Mouse (Mus musculus) forebrain, embryonic 12.5 days (tissue): Measurements from ENCODE around the gene Ecel1. TPM values are rescaled to one million over a fixed set of nuclear protein-coding genes. Genes with fewer than 3 reads are reported as not detected.
A peak's percentile ranks its signal among the peaks of the same experiment; 100 is the strongest.

Source experiments
- ATAC-seq: fragments of 200-750 bp; cut with Nextera tagmentation; 2 replicates; pipeline ENCODE4 v1.8.0; 2017; ENCODE audit warnings: moderate TSS enrichment; ENCODE audit not compliant: low FRiP score
- H3K27ac ChIP-seq: fragments of 300-500 bp; sonication (generic); 2 replicates; pipeline ENCODE4 v1.5.1; 2016; ENCODE audit warnings: mild to moderate bottlenecking
- H3K27me3 ChIP-seq: fragments of 300-500 bp; sonication (generic); 2 replicates; pipeline ENCODE4 v1.6.1; 2016; ENCODE audit warnings: mild to moderate bottlenecking
- H3K36me3 ChIP-seq: fragments of 300-500 bp; sonication (generic); replicated peaks from 2 replicates; pipeline ENCODE4 v1.6.1; 2016; ENCODE audit warnings: mild to moderate bottlenecking
- H3K4me1 ChIP-seq: fragments of 300-500 bp; sonication (generic); 2 replicates; pipeline ENCODE4 v1.6.1; 2016
- H3K4me2 ChIP-seq: fragments of 300-500 bp; sonication (generic); 2 replicates; pipeline ENCODE4 v1.6.1; 2016; ENCODE audit warnings: mild to moderate bottlenecking, moderate library complexity
- H3K4me3 ChIP-seq: fragments of 300-500 bp; sonication (generic); replicated peaks from 2 replicates; pipeline ENCODE4 v1.5.1; 2016; ENCODE audit warnings: mild to moderate bottlenecking
- H3K9ac ChIP-seq: fragments of 300-500 bp; sonication (generic); 2 replicates; pipeline ENCODE4 v1.6.1; 2016; ENCODE audit warnings: mild to moderate bottlenecking
- H3K9me3 ChIP-seq: fragments of 300-500 bp; sonication (generic); 2 replicates; pipeline ENCODE4 v1.6.1; 2016
- WGBS: fragments of 180-500 bp; shearing (Covaris S2); methylation state at CpG from one replicate; pipeline ENCODE4 v1.1.7; 2016; 5-methylcytosine and 5-hydroxymethylcytosine counted together
- polyA plus RNA-seq: library from polyadenylated mRNA; unstranded; fragments of >200 nt; fragmentation: Nextera tagmentation; extraction: Ambion mirVana; gene quantifications from 2 replicates; pipeline ENCODE4 v1.2.1, GENCODE M21; 2016

The Ecel1 gene
- polyA plus RNA-seq, 1 experiment from 2014 or later = 18.3 TPM

DNA sequence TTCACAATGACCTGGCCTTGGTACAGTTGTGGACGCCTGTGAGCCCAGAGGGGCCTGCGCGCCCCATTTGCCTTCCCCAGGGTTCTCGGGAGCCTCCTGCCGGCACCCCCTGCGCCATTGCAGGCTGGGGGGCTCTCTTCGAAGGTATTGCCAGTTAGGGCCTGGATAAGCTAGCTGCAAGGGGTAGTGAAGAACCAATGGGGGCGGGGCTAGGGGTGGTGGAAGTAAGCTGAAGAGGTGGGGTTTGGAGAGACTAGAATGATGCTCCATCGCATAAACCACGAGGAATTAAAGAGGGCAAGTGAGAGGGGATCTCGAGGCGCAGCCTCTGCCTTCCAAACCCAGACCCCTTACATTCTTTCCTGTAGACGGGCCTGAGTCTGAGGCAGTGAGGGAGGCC lies 29.2 kb upstream of the Ecel1 start:
- Histone ChIP-seq H3K27ac (no peak overlapping the region), H3K4me2 (no peak overlapping the region), H3K36me3 (no peaks in the 10 kb centered on the region), H3K4me3 (no peak overlapping the region), H3K27me3 (peaks cover 81% of the 10 kb centered on the region), H3K9ac (no peak overlapping the region), H3K4me1 (peaks cover 21% of the 10 kb centered on the region), H3K9me3 (no peaks in the 10 kb centered on the region)
- 14% methylated on average over 13 of the region's 13 CpGs for WGBS
- no peak; the same call in 1 of the 2 replicates for ATAC-seq

DNA sequence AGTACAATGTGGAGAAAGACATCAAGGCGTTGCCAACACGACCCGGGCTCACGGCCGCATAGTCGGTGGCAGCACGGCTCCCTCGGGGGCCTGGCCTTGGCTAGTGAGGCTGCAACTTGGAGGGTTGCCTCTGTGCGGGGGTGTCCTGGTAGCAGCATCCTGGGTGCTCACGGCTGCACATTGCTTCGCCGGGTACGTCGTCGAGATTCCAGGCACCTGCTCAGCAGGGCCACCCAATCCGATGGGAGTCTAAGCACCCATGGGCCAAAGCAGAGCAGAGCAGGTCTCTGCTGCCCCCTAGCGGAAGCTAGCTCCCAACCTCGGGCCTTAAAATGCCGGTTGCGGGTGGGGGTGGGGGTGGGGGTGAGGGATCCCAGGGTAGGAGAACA lies 28.4 kb upstream of the Ecel1 start:
- no peaks in the 10 kb centered on the region for H3K9me3 ChIP-seq
- ATAC-seq = peak; percentile 18; the same call in 1 of the 2 replicates
- H3K4me1 ChIP-seq = peaks cover 21% of the 10 kb centered on the region
- no peaks in the 10 kb centered on the region for H3K36me3 ChIP-seq
- peaks cover 86% of the 10 kb centered on the region for H3K27me3 ChIP-seq
- H3K9ac ChIP-seq = no peak overlapping the region
- H3K27ac ChIP-seq = no peak overlapping the region
- WGBS = 12% methylated on average over 20 of the region's 20 CpGs
- peak overlapping the region; percentile 38 for H3K4me2 ChIP-seq
- H3K4me3 ChIP-seq = 0 out of 2 replicates have a peak overlapping the region, but pooled peaks have one; percentile 4

DNA sequence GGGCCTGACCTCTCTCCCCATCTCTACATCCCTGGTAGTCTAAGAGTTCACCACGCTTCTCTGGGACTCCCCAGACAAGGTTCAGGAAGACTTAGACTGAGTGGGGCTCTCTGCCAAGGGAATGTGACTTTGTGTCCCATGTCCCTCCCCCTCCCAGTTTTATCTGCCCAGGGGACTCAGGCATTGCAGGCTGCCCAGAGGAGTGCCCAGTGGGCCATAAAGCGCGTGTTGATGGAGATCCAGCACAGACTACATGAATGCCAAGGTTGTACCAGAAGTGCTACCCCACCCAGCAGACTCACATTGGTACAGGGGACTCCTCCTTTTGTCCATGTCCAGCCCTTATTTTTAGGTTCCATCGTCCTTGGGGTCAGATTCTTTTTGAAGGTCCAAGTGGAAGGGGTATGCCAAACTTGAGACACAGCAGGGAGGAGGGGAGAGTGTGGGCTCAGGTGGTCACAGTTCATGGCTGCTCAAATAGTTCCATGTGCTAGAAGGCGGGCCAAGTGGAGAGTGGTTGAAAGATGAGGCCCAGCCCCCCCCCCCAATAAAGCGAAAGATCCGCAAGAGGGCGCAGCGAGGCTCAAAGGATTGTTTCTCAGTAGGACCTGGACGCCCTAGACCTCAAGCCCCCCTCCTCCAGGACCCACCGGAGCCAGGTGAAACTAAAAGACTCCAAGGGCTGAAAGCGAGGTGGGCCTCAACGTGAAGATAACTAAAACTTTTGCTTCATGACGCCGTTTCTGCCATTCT lies 27.9 kb upstream of the Ecel1 start:
- no peaks in the 10 kb centered on the region for H3K9me3 ChIP-seq
- WGBS = 35% methylated on average over 15 of the region's 15 CpGs
- peak overlapping the region; percentile 38 for H3K4me2 ChIP-seq
- 0 out of 2 replicates have a peak overlapping the region, but pooled peaks have one; percentile 4 for H3K4me3 ChIP-seq
- H3K36me3 ChIP-seq = no peaks in the 10 kb centered on the region
- H3K9ac ChIP-seq = no peak overlapping the region
- no peak for ATAC-seq
- H3K4me1 ChIP-seq = peaks cover 21% of the 10 kb centered on the region
- no peak overlapping the region for H3K27ac ChIP-seq
- peaks cover 86% of the 10 kb centered on the region for H3K27me3 ChIP-seq

DNA sequence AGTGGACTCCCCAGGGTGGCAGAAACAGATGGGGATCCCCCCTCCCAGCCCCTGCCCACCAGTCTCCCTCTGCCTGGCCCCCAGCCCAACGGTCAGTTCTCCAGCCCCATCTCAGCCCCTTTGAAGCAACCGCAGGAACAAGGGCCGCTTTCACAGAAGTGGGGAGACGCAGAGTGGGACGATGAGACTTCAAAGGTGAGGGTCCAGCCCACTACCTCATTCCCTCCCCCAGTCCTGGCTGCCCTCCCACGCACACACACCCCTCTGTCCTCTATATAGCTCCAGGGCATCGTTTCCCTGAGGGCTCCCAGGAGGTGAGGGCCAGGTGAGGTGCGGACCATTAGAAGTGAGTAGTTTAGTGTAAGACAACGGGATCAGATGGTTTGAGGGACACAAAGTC lies 26.7 kb upstream of the Ecel1 start, which contains the start of gene Prss56:
TSS of gene Prss56 (plus strand) at position 301 of the 400 bp plus-strand sequence.
- H3K9ac ChIP-seq = no peak within 1 kb of the TSS
- peaks cover 74% of the 10 kb centered on the region for H3K27me3 ChIP-seq
- no peaks in the 10 kb centered on the region for H3K9me3 ChIP-seq
- peaks cover 21% of the 10 kb centered on the region for H3K4me1 ChIP-seq
- no peak for ATAC-seq
- H3K36me3 ChIP-seq = no peaks in the 10 kb centered on the region
- H3K4me3 ChIP-seq = no peak within 1 kb of the TSS
- H3K4me2 ChIP-seq = no peak within 1 kb of the TSS
- WGBS = 60% methylated on average over 8 of the region's 9 CpGs
- H3K27ac ChIP-seq = no peak within 1 kb of the TSS

DNA sequence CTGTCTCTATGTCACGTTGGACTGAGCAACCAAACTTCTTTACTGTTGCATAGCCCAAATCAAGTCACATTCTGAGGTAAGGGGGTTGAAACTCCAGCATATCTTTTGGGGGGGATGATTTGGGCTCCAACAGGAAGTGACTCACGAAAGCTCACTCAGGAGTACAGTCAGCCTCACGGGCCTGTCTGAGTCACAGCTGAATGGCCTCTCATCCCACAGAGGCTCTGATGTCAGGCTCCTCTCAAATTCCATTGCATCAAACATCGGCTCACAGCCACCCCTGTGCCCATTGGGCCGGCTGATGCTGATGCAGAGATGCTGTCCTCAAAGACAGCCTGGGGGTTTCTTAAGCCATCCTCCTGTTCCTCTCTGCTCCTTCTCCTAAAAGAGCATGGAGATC lies 24.6 kb upstream of the Ecel1 start:
- no peak overlapping the region for H3K27ac ChIP-seq
- peaks cover 20% of the 10 kb centered on the region for H3K4me1 ChIP-seq
- no peak for ATAC-seq
- H3K9me3 ChIP-seq = no peaks in the 10 kb centered on the region
- no peak overlapping the region for H3K4me3 ChIP-seq
- no peak overlapping the region for H3K9ac ChIP-seq
- H3K36me3 ChIP-seq = no peaks in the 10 kb centered on the region
- H3K4me2 ChIP-seq = no peak overlapping the region
- 61% methylated on average over 5 of the region's 5 CpGs for WGBS
- H3K27me3 ChIP-seq = peaks cover 56% of the 10 kb centered on the region

DNA sequence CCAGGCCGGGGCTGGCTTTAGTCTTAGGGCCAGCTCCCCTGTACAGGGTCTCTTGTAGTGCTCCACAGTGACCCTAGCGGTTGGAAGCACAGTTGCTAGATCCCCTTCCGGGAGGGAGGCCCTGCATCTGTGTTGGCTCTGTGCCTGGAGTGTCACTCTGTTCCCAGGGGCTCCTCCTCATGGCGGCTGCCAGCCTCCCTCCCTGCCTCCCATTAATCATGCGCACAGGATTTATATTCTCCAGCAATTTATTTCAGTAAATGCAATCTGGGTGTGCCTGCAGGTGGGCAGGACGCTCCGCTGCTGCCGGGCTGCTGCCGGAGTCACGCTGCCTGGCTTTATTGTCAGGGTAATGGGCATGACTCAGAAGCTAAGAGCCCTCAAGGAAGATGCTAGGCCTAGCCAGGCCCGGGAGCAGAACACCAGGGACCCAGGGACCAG lies 19.6 kb upstream of the Ecel1 start:
- Histone ChIP-seq H3K27ac (peak overlapping the region; percentile 56; the same call in 1 of the 2 replicates), H3K36me3 (no peaks in the 10 kb centered on the region), H3K27me3 (peaks cover 38% of the 10 kb centered on the region), H3K4me3 (no peak overlapping the region), H3K9ac (no peak overlapping the region), H3K4me2 (peak overlapping the region; percentile 26; the same call in 1 of the 2 replicates), H3K9me3 (no peaks in the 10 kb centered on the region), H3K4me1 (peaks cover 26% of the 10 kb centered on the region)
- ATAC-seq = peak; percentile 84
- WGBS = 8% methylated on average over 11 of the region's 11 CpGs

DNA sequence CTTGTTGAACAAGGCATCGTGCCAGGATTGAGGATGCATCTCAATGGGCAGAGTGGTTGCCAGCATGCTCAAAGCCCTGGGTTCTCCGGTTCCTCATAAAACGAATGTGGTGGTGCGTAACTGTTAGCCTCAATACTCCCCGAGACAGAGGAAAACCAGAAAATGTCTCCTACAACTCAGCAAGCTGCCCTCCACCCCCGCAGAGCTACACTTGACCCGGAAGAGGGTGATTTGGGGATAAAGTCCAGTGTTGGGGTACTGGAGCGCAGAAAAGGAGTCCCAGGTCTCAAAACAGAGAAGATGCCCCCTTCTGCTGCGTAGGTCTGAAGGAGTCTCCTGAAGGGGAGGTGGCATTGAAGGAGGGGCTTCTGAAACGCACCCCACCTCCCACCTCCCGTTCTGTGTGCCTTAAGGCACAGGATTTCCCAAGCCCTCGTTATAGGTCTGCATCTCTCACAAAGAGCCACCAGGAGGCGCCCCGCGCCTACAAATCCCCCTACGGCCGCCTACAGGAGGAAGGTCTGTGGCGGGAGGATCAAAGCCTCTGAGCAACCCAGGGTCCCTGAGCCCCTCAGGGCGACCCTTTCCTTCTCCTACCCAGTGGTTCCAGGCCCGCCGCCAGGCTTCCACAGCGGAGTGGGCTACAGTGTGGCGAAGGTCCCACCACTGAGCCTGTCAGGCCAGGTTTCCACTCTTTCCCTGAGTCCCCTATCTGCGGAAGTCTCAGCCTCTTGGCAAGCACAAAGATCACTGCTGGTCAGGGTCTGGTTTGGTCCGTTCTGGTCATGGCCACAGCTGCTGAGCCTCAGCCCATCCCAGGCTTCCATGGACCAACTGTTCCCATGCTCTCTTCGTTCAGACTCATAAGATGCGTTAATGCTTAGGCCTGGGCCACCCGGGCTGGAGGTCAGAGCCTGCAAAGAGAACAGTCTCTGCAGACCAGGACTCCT lies 18.0 kb upstream of the Ecel1 start:
- peak; percentile 14; the same call in 1 of the 2 replicates for ATAC-seq
- H3K4me2 ChIP-seq = no peak overlapping the region
- H3K9me3 ChIP-seq = no peaks in the 10 kb centered on the region
- H3K36me3 ChIP-seq = no peaks in the 10 kb centered on the region
- H3K27ac ChIP-seq = no peak overlapping the region
- 25% methylated on average over 28 of the region's 28 CpGs for WGBS
- peaks cover 47% of the 10 kb centered on the region for H3K27me3 ChIP-seq
- no peak overlapping the region for H3K4me3 ChIP-seq
- no peak overlapping the region for H3K9ac ChIP-seq
- H3K4me1 ChIP-seq = peaks cover 42% of the 10 kb centered on the region

GRCm38 (mm10) chr1:87172316-87172715 lies 16.0 kb upstream of the Ecel1 start:
- H3K9me3 ChIP-seq = no peaks in the 10 kb centered on the region
- H3K27me3 ChIP-seq = peaks cover 58% of the 10 kb centered on the region
- H3K4me3 ChIP-seq = no peak overlapping the region
- H3K4me1 ChIP-seq = peaks cover 44% of the 10 kb centered on the region
- H3K27ac ChIP-seq = 0 out of 2 replicates have a peak overlapping the region, but pooled peaks have one; percentile 36
- H3K4me2 ChIP-seq = no peak overlapping the region
- no peak for ATAC-seq
- no peaks in the 10 kb centered on the region for H3K36me3 ChIP-seq
- no peak overlapping the region for H3K9ac ChIP-seq
- WGBS = 60% methylated on average over 9 of the region's 9 CpGs

DNA sequence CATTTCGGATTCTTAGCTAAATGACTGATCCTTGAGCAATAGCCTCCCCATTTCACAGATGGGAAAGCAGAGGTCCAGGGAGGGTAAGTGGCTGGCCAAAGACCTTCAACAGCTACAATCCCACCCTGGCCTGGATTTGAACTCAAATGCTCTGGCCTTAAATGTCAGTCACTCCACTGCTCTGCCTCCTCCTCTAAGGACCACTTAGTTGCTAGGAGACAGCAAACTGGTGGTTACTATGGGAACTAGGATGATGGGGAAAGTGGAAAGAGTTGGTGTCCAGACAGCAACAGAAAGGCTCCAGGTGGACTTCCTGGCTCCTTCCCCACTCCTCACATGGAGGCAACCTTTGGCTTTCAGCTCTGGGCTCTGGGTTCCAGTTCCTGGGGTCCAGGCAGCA lies 15.0 kb upstream of the Ecel1 start:
- H3K27ac ChIP-seq = no peak overlapping the region
- no peak overlapping the region for H3K9ac ChIP-seq
- peaks cover 60% of the 10 kb centered on the region for H3K27me3 ChIP-seq
- no peak for ATAC-seq
- H3K4me1 ChIP-seq = peaks cover 43% of the 10 kb centered on the region
- H3K36me3 ChIP-seq = no peaks in the 10 kb centered on the region
- H3K4me3 ChIP-seq = no peak overlapping the region
- H3K4me2 ChIP-seq = no peak overlapping the region
- WGBS = 77% methylated on average over 1 of the region's 1 CpGs
- H3K9me3 ChIP-seq = no peaks in the 10 kb centered on the region

GRCm38 (mm10) chr1:87170458-87170857 lies 14.1 kb upstream of the Ecel1 start:
- H3K4me3 ChIP-seq = no peak overlapping the region
- H3K27ac ChIP-seq = no peak overlapping the region
- no peaks in the 10 kb centered on the region for H3K36me3 ChIP-seq
- H3K27me3 ChIP-seq = peaks cover 68% of the 10 kb centered on the region
- peaks cover 34% of the 10 kb centered on the region for H3K4me1 ChIP-seq
- H3K9me3 ChIP-seq = no peaks in the 10 kb centered on the region
- peak; percentile 33; the same call in 1 of the 2 replicates for ATAC-seq
- H3K9ac ChIP-seq = peak overlapping the region; percentile 21; the same call in 1 of the 2 replicates
- H3K4me2 ChIP-seq = peak overlapping the region; percentile 32
- WGBS = 7% methylated on average over 19 of the region's 19 CpGs

DNA sequence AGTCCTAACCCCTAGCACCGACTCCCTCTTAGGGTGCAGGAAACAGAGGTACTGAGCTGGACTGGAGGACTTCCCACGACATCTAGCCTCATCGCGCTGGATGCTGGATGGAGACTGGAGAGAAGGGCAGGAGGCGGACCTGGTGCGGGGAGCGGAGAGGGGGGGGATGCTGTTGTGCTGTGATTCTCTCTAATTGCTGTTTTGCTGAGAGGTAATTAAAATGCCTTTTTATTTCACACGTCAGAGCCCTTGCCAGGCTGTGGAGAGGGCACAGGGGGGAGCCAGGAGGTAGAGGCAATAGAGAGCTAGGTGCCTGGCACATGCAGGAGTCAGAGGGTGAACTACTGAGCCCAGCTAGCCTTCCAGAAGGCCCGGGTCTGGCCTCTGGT lies 8.5 kb upstream of the Ecel1 start:
- Histone ChIP-seq H3K4me1 (peaks cover 26% of the 10 kb centered on the region), H3K4me3 (no peak overlapping the region), H3K4me2 (no peak overlapping the region), H3K9me3 (no peaks in the 10 kb centered on the region), H3K9ac (no peak overlapping the region), H3K27ac (peak overlapping the region; percentile 44), H3K27me3 (peaks cover 42% of the 10 kb centered on the region), H3K36me3 (no peaks in the 10 kb centered on the region)
- peak; percentile 48; the same call in 1 of the 2 replicates for ATAC-seq
- 43% methylated on average over 9 of the region's 9 CpGs for WGBS
